Mouse (Mus musculus): ENCODE data around the gene Luzp2.
"Not testable (repeated sequence)": the region's sequence is repeated elsewhere in the genome, so short reads cannot be mapped to it uniquely, and the experiment has no call there.

The Luzp2 gene

GRCm38 (mm10) chr7:55000397-55000796 is 165.1 kb downstream of the Luzp2 start:
- in situ Hi-C loops (cut with MboI, MseI) = no loop called here

- in situ Hi-C loops (cut with MboI, MseI) = no loop called here
These were observed 174.0 kb downstream of the Luzp2 start for GRCm38 (mm10) chr7:55009173-55009771.

- in situ Hi-C loops (cut with MboI, MseI) = not testable (repeated sequence)
These were observed 298.6 kb downstream of the Luzp2 start for GRCm38 (mm10) chr7:55133850-55134249.

- in situ Hi-C loops (cut with MboI, MseI) = no loop called here
These were observed 353.6 kb downstream of the Luzp2 start for GRCm38 (mm10) chr7:55188927-55189326.

GRCm38 (mm10) chr7:55189496-55189895 is 354.2 kb downstream of the Luzp2 start:
- in situ Hi-C loops (cut with MboI, MseI) = no loop called here

- in situ Hi-C loops (cut with MboI, MseI) = no loop called here
These were observed 355.4 kb downstream of the Luzp2 start for GRCm38 (mm10) chr7:55190655-55191054.

GRCm38 (mm10) chr7:55198806-55199205 is 363.5 kb downstream of the Luzp2 start:
- in situ Hi-C loops (cut with MboI, MseI) = no loop called here

- in situ Hi-C loops (cut with MboI, MseI) = no loop called here
These were observed 387.7 kb downstream of the Luzp2 start for GRCm38 (mm10) chr7:55222997-55223396.

GRCm38 (mm10) chr7:55229407-55229806 is 394.1 kb downstream of the Luzp2 start:
- in situ Hi-C loops (cut with MboI, MseI) = no loop called here

Data from regulatory T cell (primary cell).